Mouse (Mus musculus) ES-Bruce4 (cell line): Measurements from ENCODE around the gene Rora.

Experiments used
- CTCF ChIP-seq: IDR thresholded peaks from one replicate; pipeline ENCODE4 v1.8.1; 2011; ENCODE audit warnings: low read depth, low read length
- POLR2A ChIP-seq: IDR thresholded peaks from one replicate; pipeline ENCODE4 v1.8.1; 2011; ENCODE audit warnings: low read length; ENCODE audit not compliant: insufficient read depth

- no peak for TF ChIP-seq POLR2A
- no peak for TF ChIP-seq CTCF
Measured at GRCm38 (mm10) chr9:69299484-69299883, 645.9 kb downstream of the Rora start.
